Mouse (Mus musculus) myocyte (in vitro differentiated cells): ENCODE data around the gene Dntt.

Source experiments
- E2F4 ChIP-seq: IDR thresholded peaks from one replicate; pipeline ENCODE4 v1.6.1; 2011; ENCODE audit warnings: mild to moderate bottlenecking, control low read depth, moderate library complexity; ENCODE audit not compliant: insufficient read depth
- MAX ChIP-seq: IDR thresholded peaks from one replicate; pipeline ENCODE4 v1.6.1; 2011; ENCODE audit warnings: low read depth, mild to moderate bottlenecking, control low read depth
- POLR2A ChIP-seq: IDR thresholded peaks from one replicate; pipeline ENCODE4 v1.6.1; 2011; ENCODE audit warnings: low read depth, mild to moderate bottlenecking, control low read depth, moderate library complexity; ENCODE audit not compliant: insufficient read length
- POLR2AphosphoS2 ChIP-seq: IDR thresholded peaks from one replicate; pipeline ENCODE4 v1.6.1; 2011; ENCODE audit warnings: low read depth, control low read depth; ENCODE audit not compliant: insufficient read length
- REST ChIP-seq: IDR thresholded peaks from one replicate; pipeline ENCODE4 v1.6.1; 2011; ENCODE audit warnings: mild to moderate bottlenecking, control low read depth, moderate library complexity; ENCODE audit not compliant: insufficient read depth, insufficient read length
- TCF12 ChIP-seq: IDR thresholded peaks from one replicate; pipeline ENCODE4 v1.6.1; 2011; ENCODE audit warnings: mild to moderate bottlenecking, control low read depth; ENCODE audit not compliant: poor library complexity, insufficient read depth, severe bottlenecking
- TCF3 ChIP-seq: IDR thresholded peaks from one replicate; pipeline ENCODE4 v1.6.1; 2011; ENCODE audit warnings: low read depth, control low read depth; ENCODE audit not compliant: insufficient read length
- USF1 ChIP-seq: IDR thresholded peaks from one replicate; pipeline ENCODE4 v1.6.1; 2011; ENCODE audit warnings: low read depth, mild to moderate bottlenecking, control low read depth, moderate library complexity

DNA sequence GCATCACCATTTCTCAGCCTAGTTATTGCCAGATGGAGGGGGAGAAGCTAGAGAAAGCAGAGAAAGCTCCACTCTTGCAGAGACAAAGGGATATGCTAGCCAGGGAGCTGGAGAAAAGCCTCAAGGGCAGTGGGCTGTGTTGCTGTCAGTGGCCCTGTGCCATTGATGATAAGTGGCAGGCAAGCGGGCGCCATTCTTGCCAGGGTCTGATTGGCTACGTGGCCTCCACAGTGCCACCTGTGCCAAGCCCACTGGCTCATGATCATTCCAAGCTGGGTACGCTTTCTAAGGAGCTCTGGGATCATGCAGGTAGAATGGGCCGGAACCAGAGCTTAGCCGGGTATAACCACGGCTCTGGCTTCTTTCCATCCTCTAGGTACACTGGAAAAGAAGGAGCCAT lies 71.8 kb downstream of the Dntt start:
- TF ChIP-seq POLR2A (no peak), TCF12 (no peak), E2F4 (no peak), MAX (no peak), POLR2AphosphoS2 (no peak), REST (no peak), TCF3 (no peak), USF1 (no peak)
